Mouse (Mus musculus): ENCODE data around the gene Arl8b.

Gene Arl8b

GRCm38 (mm10) chr6:108784056-108784455 is 1.2 kb downstream of the Arl8b start:
- no peak for DNase-seq (ENCODE audit: low spot score in 2 of 2)

GRCm38 (mm10) chr6:108784796-108785195 is 1.9 kb downstream of the Arl8b start:
- DNase-seq (ENCODE audit: low spot score in 2 of 2) = no peak

GRCm38 (mm10) chr6:108785551-108785950 is 2.7 kb downstream of the Arl8b start:
- no peak for DNase-seq (ENCODE audit: low spot score in 2 of 2)

DNA sequence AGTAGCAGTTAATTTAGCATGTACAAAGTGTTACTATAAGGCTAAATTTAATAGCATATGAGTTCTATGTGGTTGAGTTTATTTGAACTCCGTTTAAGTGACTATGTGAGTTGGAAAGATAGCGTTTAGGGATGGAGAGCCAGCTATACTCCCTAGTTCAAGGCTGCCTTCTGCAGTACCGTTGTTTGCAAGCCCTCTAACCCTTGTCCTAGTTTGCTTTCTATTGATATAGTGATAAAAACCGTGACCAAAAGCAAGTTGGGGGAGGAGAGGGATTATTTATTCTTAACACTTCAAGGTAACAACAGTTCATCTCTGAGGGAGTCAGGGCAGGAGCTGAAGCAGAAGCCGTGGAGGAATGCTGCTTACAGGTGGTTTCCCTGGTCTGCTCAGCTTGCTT is 8.6 kb downstream of the Arl8b start:
- DNase-seq (ENCODE audit: low spot score in 2 of 2) = no peak

GRCm38 (mm10) chr6:108795912-108796311 is 13.0 kb downstream of the Arl8b start:
- no peak for DNase-seq (ENCODE audit: low spot score in 2 of 2)

- DNase-seq (ENCODE audit: low spot score in 2 of 2) = no peak
These were observed 13.8 kb downstream of the Arl8b start for GRCm38 (mm10) chr6:108796706-108797105.

- no peak for DNase-seq (ENCODE audit: low spot score in 2 of 2)
These were observed 22.3 kb downstream of the Arl8b start for GRCm38 (mm10) chr6:108805194-108805593.

GRCm38 (mm10) chr6:108805871-108806270 is 23.0 kb downstream of the Arl8b start:
- DNase-seq (ENCODE audit: low spot score in 2 of 2) = no peak

DNA sequence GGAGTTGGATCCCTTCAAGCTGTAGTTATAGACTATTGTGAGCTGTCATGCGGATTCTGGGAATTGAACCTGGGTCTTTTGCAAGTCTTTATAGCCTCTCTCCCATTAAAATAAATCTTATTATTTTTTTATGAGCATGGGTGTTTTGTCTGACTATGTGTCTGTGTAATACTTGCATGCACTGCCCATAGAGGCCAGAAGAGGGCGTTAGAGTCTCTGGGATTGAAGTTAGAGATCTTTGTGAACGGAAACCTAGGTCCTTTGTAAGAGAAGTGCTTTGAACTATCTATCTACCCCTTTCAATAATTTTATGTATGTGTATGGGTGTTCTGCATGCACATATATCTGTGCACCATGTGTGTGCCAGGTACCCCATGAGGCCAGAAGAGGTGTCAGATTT is 24.5 kb downstream of the Arl8b start:
- DNase-seq (ENCODE audit: low spot score in 2 of 2) = no peak

DNA sequence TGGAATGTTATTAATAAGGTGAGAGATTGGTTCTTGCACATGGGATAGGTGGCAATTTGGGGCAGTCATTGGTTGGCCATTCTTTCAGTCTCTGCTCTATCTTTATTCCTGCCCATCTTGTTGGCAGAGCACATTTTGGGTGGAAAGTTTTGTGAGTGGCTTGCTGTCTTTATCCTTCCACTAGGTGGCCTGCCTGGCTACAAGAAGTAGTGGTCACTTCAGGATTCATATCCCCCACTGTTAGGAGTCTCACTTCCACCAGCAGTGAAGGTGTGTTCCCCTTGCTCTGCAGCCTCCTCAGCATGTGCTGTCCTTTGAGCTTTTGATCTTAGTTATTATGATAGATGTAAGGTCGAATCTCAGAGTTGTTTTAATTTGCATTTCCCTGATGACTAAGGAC is 25.9 kb downstream of the Arl8b start:
- DNase-seq (ENCODE audit: low spot score in 2 of 2) = no peak

DNA sequence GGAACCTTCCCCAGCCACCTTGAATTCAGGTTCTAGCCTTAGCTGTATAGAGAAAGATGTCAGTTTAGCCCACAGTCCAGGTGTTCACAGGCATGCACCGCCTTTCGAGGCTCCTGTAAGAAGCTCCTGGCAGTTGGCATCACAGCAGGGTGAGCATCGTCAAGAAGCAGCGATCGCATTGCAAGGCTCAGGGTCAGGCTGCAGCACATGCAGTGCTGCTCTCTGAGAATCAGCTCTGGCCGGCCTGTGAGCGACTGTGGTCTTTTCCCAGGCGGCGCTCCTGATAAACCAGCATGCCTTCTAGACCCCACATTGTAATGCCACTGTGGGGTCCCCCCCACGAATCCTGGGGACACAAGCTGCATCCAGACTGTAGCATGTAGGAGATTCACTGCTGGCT is 27.3 kb downstream of the Arl8b start:
- DNase-seq (ENCODE audit: low spot score in 2 of 2) = no peak

GRCm38 (mm10) chr6:108812134-108812533 is 29.2 kb downstream of the Arl8b start:
- DNase-seq (ENCODE audit: low spot score in 2 of 2) = no peak

DNA sequence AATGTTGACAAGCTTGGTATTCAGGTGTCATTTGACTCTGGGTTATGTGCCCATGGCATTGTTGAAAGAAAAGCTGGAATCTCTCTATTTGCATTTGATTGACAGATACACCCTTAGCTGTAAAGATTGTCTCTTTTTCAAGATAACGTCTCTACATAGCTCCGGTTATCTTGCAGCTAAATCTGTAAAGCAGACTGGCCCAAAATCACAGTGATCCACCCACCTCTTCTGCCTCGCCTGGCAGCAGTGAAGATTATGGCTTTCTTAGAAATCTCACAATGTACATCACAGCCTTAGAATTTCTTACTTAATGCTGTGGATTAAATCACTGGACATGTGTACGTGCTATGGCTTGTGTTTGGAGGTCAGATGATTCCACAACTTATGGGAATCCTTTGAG is 34.6 kb downstream of the Arl8b start:
- no peak for DNase-seq (ENCODE audit: low spot score in 2 of 2)

- no peak for DNase-seq (ENCODE audit: low spot score in 2 of 2)
These were observed 42.1 kb downstream of the Arl8b start for GRCm38 (mm10) chr6:108824816-108825545.

DNA sequence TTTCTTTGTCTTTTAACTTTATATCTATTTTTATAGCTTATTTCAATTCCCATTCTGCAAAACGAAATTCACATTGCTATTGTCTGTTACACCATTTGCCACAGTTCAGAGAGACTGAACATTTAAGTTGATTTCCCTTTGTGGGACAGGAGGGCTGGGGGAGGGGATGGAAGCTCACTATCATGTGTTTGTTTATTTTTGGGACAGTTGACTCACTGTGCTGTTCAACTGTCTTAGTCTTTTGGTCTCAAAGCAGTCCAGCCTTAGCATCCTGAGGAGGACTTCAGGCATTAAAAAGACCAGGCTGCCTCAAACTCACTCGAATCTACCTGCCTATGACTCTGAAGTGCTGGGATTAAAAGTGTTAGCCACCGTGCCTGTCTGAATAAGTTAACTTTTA is 43.2 kb downstream of the Arl8b start:
- no peak for DNase-seq (ENCODE audit: low spot score in 2 of 2)

GRCm38 (mm10) chr6:108827336-108827920 is 44.5 kb downstream of the Arl8b start:
- no peak for DNase-seq (ENCODE audit: low spot score in 2 of 2)

DNA sequence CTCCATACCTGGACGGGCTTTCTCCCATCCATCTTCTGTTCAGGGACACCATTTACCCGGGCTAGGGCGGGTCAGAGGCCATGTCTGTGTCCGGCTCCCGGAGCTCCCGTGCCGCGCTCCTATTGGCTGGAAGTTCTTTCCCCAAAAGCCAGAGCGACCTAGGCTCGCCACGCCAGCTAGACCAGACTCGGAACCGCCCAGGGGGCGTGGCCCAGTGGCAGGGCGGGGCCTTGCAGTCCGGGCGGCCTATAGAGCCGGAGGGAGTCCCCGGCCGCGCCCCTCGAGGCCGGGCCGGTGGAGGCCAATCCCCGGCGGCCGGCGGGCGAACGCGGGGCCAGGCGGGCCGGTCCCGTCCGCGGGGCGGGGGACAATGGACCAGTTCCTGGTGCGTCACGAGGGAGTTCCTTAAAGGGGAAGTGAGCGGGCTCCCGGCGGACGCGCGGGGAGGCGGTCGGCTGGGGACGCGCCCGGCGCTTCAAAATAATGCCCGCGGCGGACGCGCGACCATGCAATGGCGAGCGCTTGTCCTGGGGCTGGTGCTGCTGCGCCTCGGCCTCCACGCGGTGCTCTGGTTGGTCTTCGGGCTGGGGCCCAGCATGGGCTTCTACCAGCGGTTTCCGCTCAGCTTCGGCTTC is 45.5 kb downstream of the Arl8b start, which contains the start of gene Edem1:
Gene Edem1, plus strand, starts transcription at position 408 of the 635 bp plus-strand sequence.
- DNase-seq (ENCODE audit: low spot score in 2 of 2) = peak; percentile 94 to 96

- peak; percentile 18 to 31 for DNase-seq (ENCODE audit: low spot score in 2 of 2)
These were observed 46.0 kb downstream of the Arl8b start for GRCm38 (mm10) chr6:108828872-108829271.

DNA sequence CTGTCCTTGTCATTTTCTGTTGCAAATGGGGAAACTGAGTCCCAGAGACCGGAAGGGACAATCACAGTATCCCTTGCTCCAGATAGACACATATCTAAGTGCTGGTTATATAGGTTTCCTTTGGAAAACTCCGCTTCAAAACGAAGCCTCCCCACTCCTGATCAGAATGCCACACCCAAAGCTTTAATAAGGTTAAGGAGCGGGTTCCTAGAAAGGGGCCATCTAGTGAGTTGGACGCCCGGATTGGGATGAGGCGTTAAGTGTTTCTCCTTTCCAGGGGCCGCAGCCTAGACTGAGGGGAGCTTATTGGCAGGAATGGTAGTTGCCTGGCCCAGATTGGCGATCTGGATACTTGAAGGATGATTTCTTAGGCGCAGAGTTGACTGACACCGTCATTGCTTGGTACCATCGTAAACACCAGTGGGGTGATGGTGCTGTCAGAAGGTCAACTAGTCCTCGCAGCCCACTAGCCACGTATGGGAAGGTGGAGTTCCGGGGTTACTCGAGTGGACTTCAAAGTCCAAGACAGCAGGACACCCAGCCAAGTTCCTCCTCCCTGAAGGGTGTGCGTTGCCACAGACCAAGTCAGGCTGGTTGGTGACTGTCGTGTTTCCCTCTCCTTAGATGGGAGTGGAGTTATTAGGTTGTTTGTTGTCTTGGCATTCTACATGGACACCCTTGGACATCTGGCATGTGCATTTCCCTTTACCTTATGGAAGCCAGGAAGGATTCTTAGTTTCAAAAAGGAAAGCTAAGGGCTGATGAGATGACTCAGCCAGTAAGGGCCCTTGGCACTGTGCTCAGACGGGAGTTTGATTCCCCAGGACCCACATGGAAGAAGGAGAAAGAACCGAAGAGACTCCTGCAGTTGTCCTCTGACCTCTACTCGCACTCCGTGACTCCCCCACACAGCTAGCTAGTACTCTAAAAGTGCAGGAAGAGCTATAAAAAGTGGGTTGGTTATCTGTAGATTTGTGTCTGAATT is 46.8 kb downstream of the Arl8b start:
- no peak for DNase-seq (ENCODE audit: low spot score in 2 of 2)

DNA sequence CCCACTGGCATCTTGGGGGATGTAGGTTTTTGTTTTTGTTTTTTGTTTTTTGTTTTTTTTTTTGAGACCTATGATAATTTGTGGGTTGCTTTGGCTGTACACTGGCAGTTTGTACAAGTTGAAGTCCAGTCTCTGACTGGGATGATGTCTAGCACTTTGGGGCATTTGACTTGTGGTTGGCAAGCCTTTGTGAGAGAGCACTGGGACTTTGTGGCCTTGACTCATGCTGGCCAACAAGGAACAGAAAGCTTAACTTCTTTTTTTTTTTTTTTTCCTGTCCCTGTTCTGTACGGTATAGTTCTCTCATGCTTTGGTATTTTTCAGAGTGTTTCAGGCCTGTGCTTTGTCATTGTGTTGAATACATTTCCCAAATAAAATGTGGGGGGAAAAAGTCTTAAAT is 49.3 kb downstream of the Arl8b start:
- no peak for DNase-seq (ENCODE audit: low spot score in 2 of 2)

DNA sequence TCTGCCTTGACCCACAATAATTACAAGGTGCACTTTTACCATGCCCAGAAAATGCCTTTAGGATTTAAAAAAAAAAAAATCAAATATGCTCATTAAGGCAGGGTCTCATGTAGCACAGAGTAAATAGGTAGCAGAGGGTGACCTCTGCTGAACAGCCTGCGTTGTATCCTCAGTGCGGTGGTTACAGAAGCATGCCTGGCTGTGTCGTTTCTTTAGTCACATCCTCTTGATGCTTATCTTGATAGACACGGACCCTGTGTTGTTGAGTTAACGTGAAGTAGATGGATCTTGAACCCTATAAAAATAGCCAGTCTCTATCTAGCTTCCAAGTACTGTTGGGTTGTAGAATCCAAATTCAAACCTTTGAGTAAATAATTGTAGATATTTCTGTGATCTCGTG is 50.1 kb downstream of the Arl8b start:
- DNase-seq (ENCODE audit: low spot score in 2 of 2) = no peak

Measured in spleen, postnatal 14 days (tissue).